Mouse (Mus musculus) liver, embryonic 12.5 days (tissue): ENCODE data around the gene Ppp2r5c. TPM values are rescaled to one million over a fixed set of nuclear protein-coding genes. Genes with fewer than 3 reads are reported as not detected.
A peak's percentile ranks its signal among the peaks of the same experiment; 100 is the strongest.

Experiments used
- ATAC-seq: fragments of 200-750 bp; cut with Nextera tagmentation; 2 replicates; pipeline ENCODE4 v1.8.0; 2017; ENCODE audit warnings: moderate number of reproducible peaks, mild to moderate bottlenecking, moderate library complexity
- H3K27ac ChIP-seq: fragments of 300-500 bp; sonication (generic); 2 replicates; pipeline ENCODE4 v1.5.1; 2016; ENCODE audit warnings: mild to moderate bottlenecking
- H3K27me3 ChIP-seq: fragments of 300-500 bp; sonication (generic); replicated peaks from 2 replicates; pipeline ENCODE4 v1.6.1; 2016; ENCODE audit warnings: mild to moderate bottlenecking, moderate library complexity
- H3K36me3 ChIP-seq: fragments of 300-500 bp; sonication (generic); 2 replicates; pipeline ENCODE4 v1.6.1; 2016; ENCODE audit warnings: mild to moderate bottlenecking, moderate library complexity
- H3K4me1 ChIP-seq: fragments of 300-500 bp; sonication (generic); 2 replicates; pipeline ENCODE4 v1.6.1; 2016
- H3K4me2 ChIP-seq: fragments of 300-500 bp; sonication (generic); 2 replicates; pipeline ENCODE4 v1.6.1; 2016; ENCODE audit warnings: mild to moderate bottlenecking, moderate library complexity
- H3K4me3 ChIP-seq: fragments of 300-500 bp; sonication (generic); 2 replicates; pipeline ENCODE4 v1.5.1; 2016; ENCODE audit warnings: mild to moderate bottlenecking, moderate library complexity
- H3K9ac ChIP-seq: fragments of 300-500 bp; sonication (generic); 2 replicates; pipeline ENCODE4 v1.6.1; 2016; ENCODE audit warnings: mild to moderate bottlenecking, moderate library complexity
- H3K9me3 ChIP-seq: fragments of 300-500 bp; sonication (generic); replicated peaks from 2 replicates; pipeline ENCODE4 v1.6.1; 2016; ENCODE audit warnings: mild to moderate bottlenecking, moderate library complexity
- WGBS: fragments of 180-500 bp; shearing (Covaris S2); methylation state at CpG from one replicate; pipeline ENCODE4 v1.1.7; 2016; ENCODE audit not compliant: insufficient replicate concordance; 5-methylcytosine and 5-hydroxymethylcytosine counted together
- polyA plus RNA-seq: library from polyadenylated mRNA; unstranded; fragments of >200 nt; fragmentation: Nextera tagmentation; extraction: Ambion mirVana; gene quantifications from 2 replicates; pipeline ENCODE4 v1.2.1, GENCODE M21; 2016

The Ppp2r5c gene
- polyA plus RNA-seq, 1 experiment from 2014 or later = 103 TPM

DNA sequence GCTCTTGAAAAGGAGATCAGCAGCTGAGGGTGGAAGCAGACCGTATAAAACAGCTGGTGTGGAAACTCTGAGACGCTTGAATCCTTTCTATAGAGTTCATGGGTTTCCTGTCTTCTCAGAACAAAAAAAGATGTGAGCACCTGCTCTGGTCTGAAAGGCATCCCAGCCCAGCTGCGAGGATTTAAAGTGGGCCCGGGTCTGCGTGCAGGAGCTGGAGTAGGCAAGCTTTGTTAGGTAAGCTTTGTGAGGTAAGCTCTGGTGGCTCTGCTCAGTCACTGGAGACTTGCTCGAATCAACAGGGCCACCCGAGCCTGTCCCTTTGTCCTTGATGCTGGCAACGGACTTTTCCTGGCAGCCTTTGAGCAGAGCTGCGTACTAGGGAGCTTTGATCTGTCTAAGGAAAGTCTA, 31.7 kb downstream of the Ppp2r5c start:
- WGBS = 76% methylated on average over 9 of the region's 9 CpGs
- H3K9me3 ChIP-seq = no peaks in the 10 kb centered on the region
- H3K27me3 ChIP-seq = no peaks in the 10 kb centered on the region
- H3K36me3 ChIP-seq = peaks cover 27% of the 10 kb centered on the region; the same call in 1 of the 2 replicates
- no peak overlapping the region for H3K9ac ChIP-seq
- no peak overlapping the region for H3K27ac ChIP-seq
- H3K4me3 ChIP-seq = no peak overlapping the region
- no peak overlapping the region for H3K4me2 ChIP-seq
- no peak for ATAC-seq
- peaks cover 11% of the 10 kb centered on the region for H3K4me1 ChIP-seq

DNA sequence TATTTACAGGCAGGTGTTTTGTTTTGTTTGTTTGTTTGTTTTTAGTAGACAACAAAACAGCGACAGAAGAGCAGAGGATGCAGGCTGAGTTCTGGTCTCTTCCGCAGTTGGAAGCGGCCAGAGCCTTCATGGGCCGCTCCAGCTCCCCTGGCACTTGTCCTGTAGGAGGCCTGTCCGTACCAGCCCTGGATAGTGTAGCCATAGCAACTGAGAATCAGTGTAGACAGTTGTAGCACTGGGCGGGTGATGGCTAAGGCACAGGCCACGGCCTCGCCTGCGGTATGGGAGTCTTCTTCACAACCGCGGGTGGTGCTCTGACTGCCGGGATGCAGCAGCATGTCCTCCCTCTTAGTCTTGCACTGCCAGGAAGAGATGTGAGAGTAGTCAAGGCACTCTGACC, 32.3 kb downstream of the Ppp2r5c start:
- H3K4me1 ChIP-seq = peaks cover 18% of the 10 kb centered on the region
- peaks cover 27% of the 10 kb centered on the region; the same call in 1 of the 2 replicates for H3K36me3 ChIP-seq
- 85% methylated on average over 12 of the region's 12 CpGs for WGBS
- H3K27ac ChIP-seq = no peak overlapping the region
- no peak overlapping the region for H3K9ac ChIP-seq
- no peak overlapping the region for H3K4me2 ChIP-seq
- no peak overlapping the region for H3K4me3 ChIP-seq
- ATAC-seq = no peak
- no peaks in the 10 kb centered on the region for H3K9me3 ChIP-seq
- H3K27me3 ChIP-seq = no peaks in the 10 kb centered on the region

DNA sequence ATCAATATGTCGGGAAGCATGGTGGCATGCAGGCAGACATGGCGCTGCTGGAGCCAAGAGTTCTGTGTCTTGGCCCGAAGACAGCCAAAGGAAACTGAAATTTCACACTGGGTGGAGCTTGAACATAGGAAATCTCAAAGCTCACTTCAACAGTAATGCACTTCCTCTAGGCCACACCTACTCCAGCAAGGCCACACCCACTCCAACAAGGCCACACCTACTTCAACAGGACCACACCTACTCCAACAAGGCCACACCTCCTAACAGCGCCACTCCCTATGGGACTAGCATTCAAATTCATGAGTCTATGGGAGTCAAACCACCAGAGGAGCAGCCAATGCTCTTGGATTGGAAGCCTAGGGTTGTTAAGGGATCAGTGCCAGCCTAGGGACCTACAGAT, 33.8 kb downstream of the Ppp2r5c start:
- Histone ChIP-seq H3K27me3 (no peaks in the 10 kb centered on the region), H3K4me1 (peaks cover 25% of the 10 kb centered on the region), H3K4me2 (no peak overlapping the region), H3K36me3 (peaks cover 27% of the 10 kb centered on the region; the same call in 1 of the 2 replicates), H3K9ac (no peak overlapping the region), H3K4me3 (no peak overlapping the region), H3K27ac (no peak overlapping the region), H3K9me3 (no peaks in the 10 kb centered on the region)
- 77% methylated on average over 4 of the region's 4 CpGs for WGBS
- no peak for ATAC-seq

DNA sequence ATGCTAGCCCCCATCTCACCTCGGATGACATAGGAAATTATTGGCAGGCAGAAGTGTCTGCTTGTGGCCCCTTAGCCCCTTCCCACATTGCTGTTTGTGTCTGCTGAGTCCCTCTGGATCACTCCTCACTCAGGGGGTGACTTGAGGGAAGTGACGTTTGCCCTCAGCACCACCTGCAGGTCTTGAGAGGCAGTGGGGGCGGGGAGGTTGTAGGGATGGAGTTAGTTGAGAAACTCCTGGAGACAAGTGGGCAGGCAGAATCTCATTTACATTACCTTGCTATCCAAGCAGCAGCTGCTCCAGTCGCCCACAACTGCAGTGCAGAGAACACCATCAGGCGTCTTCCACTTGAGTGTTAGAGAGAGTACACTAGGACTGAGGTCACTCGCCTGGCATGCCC, 36.8 kb downstream of the Ppp2r5c start:
- Histone ChIP-seq H3K4me2 (peak overlapping the region; percentile 77), H3K9ac (no peak overlapping the region; the same call in 1 of the 2 replicates), H3K27ac (no peak overlapping the region), H3K4me3 (0 out of 2 replicates have a peak overlapping the region, but pooled peaks have one; percentile 79), H3K27me3 (no peaks in the 10 kb centered on the region), H3K4me1 (peaks cover 50% of the 10 kb centered on the region), H3K36me3 (peaks cover 21% of the 10 kb centered on the region), H3K9me3 (no peaks in the 10 kb centered on the region)
- WGBS = 52% methylated on average over 6 of the region's 6 CpGs
- no peak for ATAC-seq

DNA sequence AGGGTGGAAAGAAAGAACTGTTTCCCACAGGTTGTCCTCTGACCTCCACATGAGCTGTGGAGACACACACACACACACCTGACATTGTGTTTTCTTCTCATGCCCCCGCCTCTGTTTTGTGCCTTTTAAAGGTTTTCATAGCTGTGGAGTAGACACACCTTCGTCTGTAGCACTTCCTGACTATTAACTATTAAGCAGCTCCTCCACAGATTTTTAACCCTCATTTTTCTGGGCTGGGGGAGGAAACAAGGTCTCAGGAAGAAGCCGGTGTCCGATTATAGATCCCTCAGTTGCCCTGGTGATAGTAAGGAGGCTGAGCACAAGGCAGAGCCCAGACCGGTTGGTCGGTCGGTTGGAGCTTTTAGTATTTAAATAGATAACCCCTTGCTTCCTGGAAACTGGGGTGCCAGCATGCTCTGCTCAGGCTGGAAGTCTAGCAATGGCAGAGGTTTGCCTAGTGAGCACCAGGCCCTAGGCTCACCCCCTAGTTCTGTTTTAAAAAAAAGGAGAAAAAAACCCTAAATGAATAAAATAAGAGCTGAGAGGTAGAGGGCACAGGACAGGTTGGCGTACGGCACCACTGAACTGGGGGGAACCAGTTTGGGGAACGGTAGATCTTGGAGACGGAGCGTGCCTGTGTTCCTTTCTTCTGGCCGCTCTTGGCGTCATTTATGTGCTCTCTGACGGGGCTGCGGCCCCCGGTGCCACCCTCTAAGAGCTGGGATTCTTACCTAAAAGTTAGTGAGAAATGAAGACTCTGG, 38.1 kb downstream of the Ppp2r5c start:
- peaks cover 27% of the 10 kb centered on the region for H3K36me3 ChIP-seq
- peak overlapping the region; percentile 92 for H3K9ac ChIP-seq
- H3K4me3 ChIP-seq = peak overlapping the region; percentile 79
- H3K9me3 ChIP-seq = no peaks in the 10 kb centered on the region
- H3K4me2 ChIP-seq = peak overlapping the region; percentile 77
- ATAC-seq = peak; percentile 82
- WGBS = 3% methylated on average over 17 of the region's 17 CpGs
- H3K27ac ChIP-seq = peak overlapping the region; percentile 100
- H3K4me1 ChIP-seq = peaks cover 55% of the 10 kb centered on the region
- H3K27me3 ChIP-seq = no peaks in the 10 kb centered on the region

DNA sequence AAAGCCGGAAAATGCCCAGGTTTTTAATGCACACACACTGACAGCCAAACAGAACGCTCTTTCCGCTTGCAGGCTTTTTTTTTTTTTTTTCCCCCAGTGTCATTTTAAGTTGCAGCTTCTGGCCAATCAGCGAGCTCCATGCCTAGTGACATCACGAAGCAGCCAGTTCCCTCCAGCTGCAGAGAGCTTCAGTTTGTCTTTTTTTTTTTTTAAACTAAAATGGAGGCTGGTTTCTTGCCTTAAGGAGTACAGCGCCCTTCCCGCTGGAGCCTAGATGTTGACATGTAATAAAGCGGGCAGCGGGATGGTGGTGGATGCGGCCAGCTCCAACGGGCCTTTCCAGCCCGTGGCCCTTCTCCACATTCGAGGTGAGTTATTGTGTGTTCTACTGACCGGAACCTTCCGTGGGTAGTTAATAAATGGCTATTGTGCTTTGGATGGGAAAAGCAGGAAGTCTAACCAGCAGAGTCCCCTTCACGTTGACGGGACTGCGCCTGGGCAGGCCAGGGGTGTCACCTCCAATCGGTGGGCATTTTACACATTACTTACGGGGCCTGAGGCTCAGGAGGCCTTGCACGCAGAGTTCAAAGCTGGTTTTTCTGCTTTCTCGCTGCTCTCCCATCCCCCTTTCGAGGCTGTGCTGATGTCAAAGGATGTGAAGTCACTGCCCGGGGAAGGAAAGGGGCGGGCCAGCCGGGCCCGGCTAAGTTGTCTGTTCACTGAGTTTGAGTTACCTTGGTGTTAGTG, 38.8 kb downstream of the Ppp2r5c start:
- Histone ChIP-seq H3K9ac (peak overlapping the region; percentile 92), H3K9me3 (no peaks in the 10 kb centered on the region), H3K27ac (peak overlapping the region; percentile 100), H3K36me3 (peaks cover 35% of the 10 kb centered on the region), H3K4me2 (peak overlapping the region; percentile 77), H3K4me3 (peak overlapping the region; percentile 79), H3K4me1 (peaks cover 51% of the 10 kb centered on the region), H3K27me3 (no peaks in the 10 kb centered on the region)
- WGBS = under 1% methylated on average over 27 of the region's 27 CpGs
- ATAC-seq = peak; percentile 82

DNA sequence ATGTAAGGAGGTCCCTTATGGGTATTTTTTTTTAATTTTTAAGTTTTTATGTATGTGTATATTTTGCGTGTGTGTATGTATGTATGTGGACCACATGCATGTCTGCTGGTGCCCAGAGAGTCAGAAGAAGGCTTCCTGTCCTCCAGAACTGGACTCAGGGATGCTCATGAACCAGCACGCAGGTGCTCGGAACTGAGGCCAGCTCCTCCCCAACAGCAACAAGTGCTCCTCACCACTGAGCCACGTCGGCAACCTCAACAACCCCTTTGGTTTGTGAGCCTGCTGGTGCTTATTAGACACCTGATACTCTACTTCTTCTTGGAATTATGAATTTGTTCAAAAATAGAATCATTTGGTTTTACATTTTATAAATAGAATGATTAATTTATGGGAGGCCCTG, 39.9 kb downstream of the Ppp2r5c start:
- Histone ChIP-seq H3K27ac (peak overlapping the region; percentile 100; the same call in 1 of the 2 replicates), H3K9ac (peak overlapping the region; percentile 92)

DNA sequence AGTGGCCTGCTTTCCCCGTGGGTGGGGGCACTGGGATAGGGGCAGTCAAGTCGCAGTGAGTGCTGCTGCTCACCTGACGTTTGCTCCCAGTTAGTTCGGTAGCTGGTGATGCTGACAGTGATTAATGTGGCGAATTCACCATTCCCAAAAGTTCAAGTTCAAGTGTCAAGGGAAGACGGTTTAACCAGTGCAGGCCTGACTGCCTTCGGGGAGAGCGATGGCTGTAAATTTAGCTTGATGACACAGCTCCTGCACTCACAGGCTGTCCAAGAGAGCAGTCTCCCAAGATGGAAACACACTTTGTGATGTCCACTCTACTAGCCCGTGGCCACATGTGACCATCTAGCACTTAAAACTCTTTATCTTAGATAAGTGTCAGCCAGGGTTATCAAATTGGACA, 41.1 kb downstream of the Ppp2r5c start:
- H3K27me3 ChIP-seq = no peaks in the 10 kb centered on the region
- H3K4me1 ChIP-seq = peaks cover 44% of the 10 kb centered on the region
- no peaks in the 10 kb centered on the region for H3K9me3 ChIP-seq
- peak overlapping the region; percentile 29; the same call in 1 of the 2 replicates for H3K27ac ChIP-seq
- ATAC-seq = no peak
- peak overlapping the region; percentile 77; the same call in 1 of the 2 replicates for H3K4me2 ChIP-seq
- no peak overlapping the region for H3K9ac ChIP-seq
- H3K4me3 ChIP-seq = no peak overlapping the region
- 73% methylated on average over 9 of the region's 9 CpGs for WGBS
- peaks cover 29% of the 10 kb centered on the region for H3K36me3 ChIP-seq

More for the DNA sequence above, 39.9 kb downstream of the Ppp2r5c start:
- Histone ChIP-seq H3K9me3 (no peaks in the 10 kb centered on the region), H3K4me2 (peak overlapping the region; percentile 77), H3K27me3 (no peaks in the 10 kb centered on the region), H3K36me3 (peaks cover 35% of the 10 kb centered on the region), H3K4me1 (peaks cover 44% of the 10 kb centered on the region), H3K4me3 (peak overlapping the region; percentile 79)
- WGBS = 78% methylated on average over 5 of the region's 5 CpGs
- ATAC-seq = no peak

DNA sequence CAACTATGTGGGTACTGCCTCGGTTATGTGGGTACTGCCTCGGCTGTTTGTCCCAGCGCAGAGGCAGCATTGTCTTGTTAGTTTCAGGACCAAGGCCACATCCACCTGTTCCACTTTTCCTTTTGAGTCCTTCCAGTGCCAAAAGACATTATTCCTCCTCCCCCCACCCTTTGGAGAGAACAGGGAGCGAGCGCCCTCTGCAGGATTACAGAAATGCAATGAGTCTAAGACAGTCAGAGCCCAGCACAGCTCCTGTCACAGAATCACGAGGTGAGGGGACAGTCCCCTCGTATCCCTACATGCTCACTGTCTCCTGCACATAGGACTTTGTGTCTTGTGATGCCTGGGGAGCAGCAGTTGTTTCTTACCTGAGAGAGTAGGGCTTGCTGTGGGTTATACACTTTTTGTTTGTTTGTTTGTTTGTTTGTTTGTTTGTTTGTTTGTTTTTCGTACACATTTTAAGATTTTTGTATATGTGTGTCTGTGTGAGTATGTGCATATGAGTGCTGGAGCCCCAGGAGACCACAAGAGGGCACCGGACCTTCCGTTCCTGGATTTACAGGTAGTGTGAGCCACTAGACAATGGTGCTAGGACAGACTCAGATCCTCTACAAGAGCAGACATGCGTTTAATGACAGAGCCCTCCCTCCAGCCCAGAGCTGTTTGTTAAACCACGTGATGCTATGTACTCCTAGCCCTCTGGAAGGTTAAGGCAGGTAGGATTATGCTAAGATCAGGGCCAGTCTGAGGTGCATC, 43.2 kb downstream of the Ppp2r5c start:
- no peak overlapping the region for H3K9ac ChIP-seq
- no peaks in the 10 kb centered on the region for H3K9me3 ChIP-seq
- H3K4me3 ChIP-seq = no peak overlapping the region
- H3K27me3 ChIP-seq = no peaks in the 10 kb centered on the region
- H3K4me1 ChIP-seq = peaks cover 30% of the 10 kb centered on the region
- ATAC-seq = no peak
- H3K4me2 ChIP-seq = no peak overlapping the region
- H3K36me3 ChIP-seq = peaks cover 25% of the 10 kb centered on the region
- H3K27ac ChIP-seq = no peak overlapping the region
- WGBS = 89% methylated on average over 12 of the region's 12 CpGs

DNA sequence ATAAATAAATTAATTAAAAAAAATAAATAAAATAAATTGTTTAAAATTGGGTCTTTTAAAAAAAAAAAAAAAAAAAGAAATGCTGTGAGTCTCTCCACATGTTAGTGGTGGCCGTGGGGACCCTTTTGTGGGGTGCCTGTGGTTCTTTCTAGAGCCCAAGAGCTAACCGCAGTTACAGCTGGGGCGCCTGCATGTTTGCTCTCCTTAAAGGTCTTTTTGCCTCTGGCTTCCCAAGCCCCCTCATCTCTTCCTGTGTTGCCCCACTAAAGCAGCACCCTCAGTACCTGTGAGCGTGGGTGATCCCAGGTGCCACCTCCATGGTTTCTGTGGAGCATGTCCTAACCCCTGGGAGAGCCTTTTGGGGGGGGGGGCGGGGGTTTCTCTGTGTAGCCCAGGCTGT, 45.5 kb downstream of the Ppp2r5c start:
- WGBS = 83% methylated on average over 5 of the region's 5 CpGs
- Histone ChIP-seq H3K27me3 (no peaks in the 10 kb centered on the region), H3K36me3 (peaks cover 30% of the 10 kb centered on the region), H3K27ac (no peak overlapping the region), H3K4me2 (no peak overlapping the region), H3K9ac (no peak overlapping the region), H3K4me1 (peaks cover 36% of the 10 kb centered on the region), H3K4me3 (no peak overlapping the region), H3K9me3 (no peaks in the 10 kb centered on the region)
- ATAC-seq = no peak

DNA sequence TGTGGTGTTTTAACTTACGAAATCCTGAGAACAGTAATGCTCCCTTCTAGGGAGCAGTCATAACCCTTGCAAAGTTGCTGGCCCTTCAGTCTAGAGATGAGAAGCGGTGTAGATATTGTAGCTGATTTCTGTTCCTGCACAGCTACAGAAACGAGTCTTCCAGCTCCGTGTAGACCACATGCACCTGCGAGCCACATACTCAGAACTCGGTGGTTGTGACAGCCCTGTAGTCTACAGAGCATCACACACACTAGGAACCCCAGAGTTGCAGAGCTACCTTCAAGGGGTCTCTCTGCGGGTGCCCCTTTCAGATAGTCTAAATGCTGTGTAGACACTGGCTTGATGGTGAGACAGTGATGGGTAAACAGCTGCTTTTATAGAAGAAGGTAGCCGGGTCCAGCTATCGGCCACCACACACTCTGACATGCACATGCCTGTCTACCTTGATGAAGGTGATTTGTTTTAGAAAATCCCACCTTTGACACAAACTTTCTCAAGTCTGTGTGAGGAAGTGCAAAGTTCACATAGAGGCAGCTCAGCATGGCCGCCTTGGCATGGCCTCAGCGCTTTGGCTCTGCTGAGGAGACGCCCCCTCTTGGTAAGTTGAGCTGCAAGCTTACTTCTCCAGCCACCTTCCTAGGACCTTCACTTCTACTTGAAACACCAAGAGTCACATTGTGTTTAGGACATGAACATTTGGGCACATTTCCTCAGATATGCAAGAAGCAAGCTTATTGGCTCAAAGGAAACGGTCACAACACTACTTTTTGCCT, 46.9 kb downstream of the Ppp2r5c start:
- Histone ChIP-seq H3K4me3 (no peak overlapping the region), H3K4me2 (no peak overlapping the region), H3K9ac (no peak overlapping the region), H3K9me3 (no peaks in the 10 kb centered on the region), H3K27me3 (no peaks in the 10 kb centered on the region), H3K4me1 (peaks cover 36% of the 10 kb centered on the region), H3K27ac (no peak overlapping the region), H3K36me3 (peaks cover 24% of the 10 kb centered on the region)
- ATAC-seq = no peak
- WGBS = 81% methylated on average over 13 of the region's 13 CpGs
